Comparison of ENCODE assay signal across 10 mouse cellular contexts in the genomic region with DNA sequence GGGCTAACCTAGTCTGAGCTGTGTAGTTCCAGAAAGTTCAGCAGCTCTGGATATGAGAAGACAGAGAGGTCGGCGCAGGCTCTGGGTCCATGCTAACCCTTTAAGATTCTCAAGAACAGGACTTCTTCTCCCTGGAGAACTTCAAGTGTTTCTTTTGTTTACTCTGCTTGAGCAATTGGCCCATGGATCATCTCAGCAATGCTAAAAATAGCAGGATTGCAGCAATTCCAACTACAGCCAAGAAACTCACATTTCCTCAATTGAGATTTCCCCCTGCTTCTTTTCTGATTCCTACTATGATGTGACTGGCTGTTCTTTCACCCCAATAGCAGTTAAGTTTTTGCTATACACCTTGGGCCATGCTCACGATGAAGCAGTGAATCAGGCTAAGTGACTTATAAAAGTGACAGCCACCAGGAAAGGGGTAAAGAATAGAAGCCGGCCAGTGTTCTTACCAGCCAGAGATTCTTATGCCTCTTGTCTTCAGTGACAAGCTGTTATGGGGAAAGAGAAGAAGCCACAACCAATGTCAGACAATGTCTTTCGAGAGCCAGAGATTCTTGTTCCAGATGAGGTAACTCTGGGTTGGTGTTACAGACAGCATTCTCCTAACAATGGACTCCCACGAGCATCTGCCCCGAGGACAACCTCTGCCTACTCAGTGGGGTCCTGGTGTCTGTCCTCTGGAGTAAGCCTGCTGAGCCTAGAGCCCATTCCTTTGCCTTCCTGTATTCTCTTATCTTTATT. TPM values are rescaled to one million over a fixed set of nuclear protein-coding genes. Genes with fewer than 3 reads are reported as not detected.
DNase-seq lines count a peak whose midpoint lies in the region; ATAC-seq and TF ChIP-seq lines count a peak whose summit lies in the region.
"Had no signal": no experiment of that assay in that cellular context is flagged by ENCODE, and none has a peak within 500 bp of the region (broad histone marks: within the 10 kb centered on the region; RNA-seq: fewer than 3 reads in every experiment).

No protein-coding gene starts in this region.

- 0 out of 2 replicates have a peak, but pooled peaks cover 4% of the 10 kb centered on the region for H3K36me3 ChIP-seq in lung, embryonic 15.5 days
- peaks cover 24% of the 10 kb centered on the region for H3K36me3 ChIP-seq in neural tube, embryonic 15.5 days
- H3K36me3 ChIP-seq in hindbrain, embryonic 14.5 days (replicated peaks; ENCODE audit: control insufficient read depth, insufficient read depth), result peaks cover 30% of the 10 kb centered on the region
- H3K36me3 ChIP-seq in forebrain, embryonic 15.5 days, result no peaks in the 10 kb centered on the region; the same call in 1 of the 2 replicates

- no peak for TF ChIP-seq CTCF in gastrocnemius, adult 2 months (IDR thresholded peaks at IDR 0.05)

- H3K27me3 ChIP-seq in lung, embryonic 15.5 days, result no peaks in the 10 kb centered on the region
- H3K27me3 ChIP-seq in neural tube, embryonic 15.5 days (replicated peaks), result no peaks in the 10 kb centered on the region
- H3K27me3 ChIP-seq in hindbrain, embryonic 14.5 days (ENCODE audit: control insufficient read depth, insufficient read depth, low read length), result no peaks in the 10 kb centered on the region
- H3K27me3 ChIP-seq in forebrain, embryonic 15.5 days, result no peaks in the 10 kb centered on the region

- H3K4me2 ChIP-seq in lung, embryonic 15.5 days, result peak overlapping the region; percentile 19; the same call in 1 of the 2 replicates
- no peak overlapping the region for H3K4me2 ChIP-seq in neural tube, embryonic 15.5 days
- H3K4me2 ChIP-seq in hindbrain, embryonic 14.5 days (replicated peaks), result no peak overlapping the region
- no peak overlapping the region for H3K4me2 ChIP-seq in forebrain, embryonic 15.5 days (replicated peaks)

- no peaks in the 10 kb centered on the region for H3K9me3 ChIP-seq in lung, embryonic 15.5 days
- H3K9me3 ChIP-seq in neural tube, embryonic 15.5 days (replicated peaks), result no peaks in the 10 kb centered on the region
- no peaks in the 10 kb centered on the region for H3K9me3 ChIP-seq in hindbrain, embryonic 14.5 days (ENCODE audit: control insufficient read depth, low read length)
- H3K9me3 ChIP-seq in forebrain, embryonic 15.5 days, result no peaks in the 10 kb centered on the region

- peak overlapping the region; percentile 82 for H3K27ac ChIP-seq in gastrocnemius, adult 2 months
- peak overlapping the region; percentile 91 for H3K27ac ChIP-seq in lung, embryonic 15.5 days
- no peak overlapping the region for H3K27ac ChIP-seq in neural tube, embryonic 15.5 days (replicated peaks)
- no peak overlapping the region for H3K27ac ChIP-seq in hindbrain, embryonic 14.5 days
- no peak overlapping the region for H3K27ac ChIP-seq in forebrain, embryonic 15.5 days (replicated peaks)

- DNase-seq in gastrocnemius, adult 2 months, result peak; percentile 40
- DNase-seq in gastrocnemius, postnatal 10 days, result no peak
- peak; percentile 44 for DNase-seq in 416B (ENCODE audit: low read depth)
- peak; percentile 76 to 78 for DNase-seq in heart, adult 9 months (ENCODE audit: low spot score in 2 of 2)
- DNase-seq in hindbrain, embryonic 14.5 days (ENCODE audit: low spot score), result no peak
- DNase-seq: midbrain, embryonic 14.5 days had no signal

- peaks cover 41% of the 10 kb centered on the region for H3K4me1 ChIP-seq in lung, embryonic 15.5 days
- H3K4me1 ChIP-seq in neural tube, embryonic 15.5 days, result 0 out of 2 replicates have a peak, but pooled peaks cover 6% of the 10 kb centered on the region
- H3K4me1 ChIP-seq in hindbrain, embryonic 14.5 days (replicated peaks; ENCODE audit: control insufficient read depth, insufficient read depth, low read length), result no peaks in the 10 kb centered on the region
- peaks cover 8% of the 10 kb centered on the region; the same call in 1 of the 2 replicates for H3K4me1 ChIP-seq in forebrain, embryonic 15.5 days

- 42% methylated on average over 7 of the region's 7 CpGs for WGBS in lung, embryonic 15.5 days
- 79% methylated on average over 7 of the region's 7 CpGs for WGBS in neural tube, embryonic 15.5 days
- 84% methylated on average over 7 of the region's 7 CpGs for WGBS in hindbrain, embryonic 14.5 days
- WGBS in forebrain, embryonic 15.5 days, result 85% methylated on average over 7 of the region's 7 CpGs

- 0 out of 2 replicates have a peak overlapping the region, but pooled peaks have one; percentile 6 for H3K4me3 ChIP-seq in gastrocnemius, adult 2 months
- H3K4me3 ChIP-seq in lung, embryonic 15.5 days, result no peak overlapping the region
- no peak overlapping the region for H3K4me3 ChIP-seq in neural tube, embryonic 15.5 days (replicated peaks)
- no peak overlapping the region for H3K4me3 ChIP-seq in hindbrain, embryonic 14.5 days (replicated peaks; ENCODE audit: low read length)
- H3K4me3 ChIP-seq in forebrain, embryonic 15.5 days, result no peak overlapping the region

- peak; percentile 46; the same call in 1 of the 2 replicates for ATAC-seq in lung, embryonic 15.5 days (ENCODE audit: borderline replicate concordance, extremely low read depth, low FRiP score, low TSS enrichment)
- no peak for ATAC-seq in neural tube, embryonic 15.5 days (ENCODE audit: low FRiP score)
- ATAC-seq in hindbrain, embryonic 14.5 days (ENCODE audit: low FRiP score), result no peak
- no peak for ATAC-seq in forebrain, embryonic 15.5 days (replicated peaks)
- ATAC-seq: CD4-positive, CD25-positive, alpha-beta regulatory T cell, adult 4 months had no signal

- intact Hi-C loops in gastrocnemius, adult 2 months (cut with DNase I), result no loop called here

- 0 out of 2 replicates have a peak overlapping the region, but pooled peaks have one; percentile 5 for H3K9ac ChIP-seq in lung, embryonic 15.5 days
- H3K9ac ChIP-seq in neural tube, embryonic 15.5 days (replicated peaks), result no peak overlapping the region
- no peak overlapping the region for H3K9ac ChIP-seq in hindbrain, embryonic 14.5 days
- H3K9ac ChIP-seq in forebrain, embryonic 15.5 days (replicated peaks), result no peak overlapping the region

RNA-seq across cellular contexts. Expression of gene Susd2, which starts 33.2 kb away (rescaled TPM):
- total RNA-seq in gastrocnemius, adult 2 months (2021), result 1 to 10 TPM; 1.0 to 2.4 TPM
- 1 to 10 TPM; 2.6 to 3.3 TPM for total RNA-seq in gastrocnemius, postnatal 10 days (2021)
- 6.2 and 8.6 TPM in 2 replicates for polyA plus RNA-seq in lung, embryonic 15.5 days (2015; fragmentation: Nextera tagmentation; extraction: Ambion mirVana)
- polyA plus RNA-seq in neural tube, embryonic 15.5 days (2015; fragmentation: Nextera tagmentation; extraction: Ambion mirVana), result 16.0 and 16.9 TPM in 2 replicates
- 6.9 and 7.3 TPM in 2 replicates for polyA plus RNA-seq in hindbrain, embryonic 14.5 days (2014; fragmentation: Nextera tagmentation; extraction: Ambion mirVana)
- 1.0 and 1.4 TPM in 2 replicates for polyA plus RNA-seq in forebrain, embryonic 15.5 days (2015; fragmentation: Nextera tagmentation; extraction: Ambion mirVana)

Comparison
In these comparisons a context has a peak if more than half of its experiments do, and no peak if none do; other contexts are left out.
1. DNase-seq: peak in gastrocnemius, adult 2 months (single experiment), 416B (single experiment) and heart, adult 9 months (2 of 2); none in gastrocnemius, postnatal 10 days (single experiment) and hindbrain, embryonic 14.5 days (single experiment).
2. H3K27ac ChIP-seq: peak in gastrocnemius, adult 2 months (single experiment) and lung, embryonic 15.5 days (single experiment); none in neural tube, embryonic 15.5 days (single experiment), hindbrain, embryonic 14.5 days (single experiment) and forebrain, embryonic 15.5 days (single experiment).